Comparison of ENCODE assay signal across 22 mouse cellular contexts in the genomic region with DNA sequence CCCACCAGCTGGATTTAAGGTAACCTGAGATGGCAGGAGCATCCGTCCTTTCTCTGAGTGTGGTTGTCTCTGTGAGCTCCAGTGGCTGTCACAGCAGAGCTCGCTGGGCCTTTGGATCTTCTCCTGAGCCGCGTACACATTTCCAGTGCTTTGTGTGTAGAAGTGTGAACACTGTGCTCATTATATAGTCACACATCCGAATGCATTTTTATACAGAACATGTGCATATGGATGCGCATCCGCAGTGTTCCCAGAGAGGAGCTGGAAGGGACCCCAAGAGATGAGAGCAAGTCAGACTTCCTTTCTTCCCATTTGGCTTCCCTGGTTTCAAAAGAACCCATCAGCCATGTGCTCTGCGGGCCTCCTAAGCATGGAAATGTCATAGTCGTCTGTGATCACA. TPM values are rescaled to one million over a fixed set of nuclear protein-coding genes. Genes with fewer than 3 reads are reported as not detected.
DNase-seq lines count a peak whose midpoint lies in the region; ATAC-seq lines count a peak whose summit lies in the region.
"Had no signal": no experiment of that assay in that cellular context is flagged by ENCODE, and none has a peak within 500 bp of the region (broad histone marks: within the 10 kb centered on the region; RNA-seq: fewer than 3 reads in every experiment).

No protein-coding gene starts in this region.

- intact Hi-C loops in heart, postnatal 25 days (cut with DNase I) = no loop called here

- ATAC-seq in frontal cortex, adult (ENCODE audit: low TSS enrichment) = peak; percentile 31
- ATAC-seq in midbrain, embryonic 12.5 days (ENCODE audit: low FRiP score, low read depth) = no peak
- no peak for ATAC-seq in forebrain, embryonic 14.5 days
- no peak for ATAC-seq in midbrain, embryonic 16.5 days

- H3K4me1 ChIP-seq in midbrain, embryonic 12.5 days = peaks cover 18% of the 10 kb centered on the region
- H3K4me1 ChIP-seq in midbrain, embryonic 10.5 days = peaks cover 44% of the 10 kb centered on the region
- H3K4me1 ChIP-seq in forebrain, embryonic 14.5 days (ENCODE audit: control insufficient read depth, insufficient read depth, low read length) = peaks cover 15% of the 10 kb centered on the region
- H3K4me1 ChIP-seq in midbrain, embryonic 16.5 days (ENCODE audit: control insufficient read depth, insufficient read depth, low read length) = peaks cover 30% of the 10 kb centered on the region

- no peak overlapping the region for H3K4me3 ChIP-seq in midbrain, embryonic 12.5 days
- H3K4me3 ChIP-seq in midbrain, embryonic 10.5 days = no peak overlapping the region
- H3K4me3 ChIP-seq in forebrain, embryonic 14.5 days (ENCODE audit: low read depth, low read length) = no peak overlapping the region
- no peak overlapping the region for H3K4me3 ChIP-seq in midbrain, embryonic 16.5 days (ENCODE audit: low read depth, low read length)
- H3K4me3 ChIP-seq: embryonic facial prominence, embryonic 12.5 days; heart, embryonic 13.5 days; limb, embryonic 10.5 days had no signal

- H3K27ac ChIP-seq in midbrain, embryonic 12.5 days (replicated peaks) = no peak overlapping the region
- no peak overlapping the region for H3K27ac ChIP-seq in midbrain, embryonic 10.5 days (replicated peaks)
- H3K27ac ChIP-seq in forebrain, embryonic 14.5 days (ENCODE audit: low read depth, low read length) = no peak overlapping the region; the same call in 1 of the 2 replicates
- H3K27ac ChIP-seq in midbrain, embryonic 16.5 days (ENCODE audit: low read length) = peak overlapping the region; percentile 11; the same call in 1 of the 2 replicates
- H3K27ac ChIP-seq: embryonic facial prominence, embryonic 12.5 days; heart, embryonic 13.5 days; kidney, postnatal 0 days; limb, embryonic 10.5 days had no signal

- no peaks in the 10 kb centered on the region for H3K27me3 ChIP-seq in midbrain, embryonic 12.5 days
- no peaks in the 10 kb centered on the region for H3K27me3 ChIP-seq in midbrain, embryonic 10.5 days (ENCODE audit: low read depth, poor library complexity, severe bottlenecking)
- H3K27me3 ChIP-seq in forebrain, embryonic 14.5 days (replicated peaks; ENCODE audit: control insufficient read depth, insufficient read depth, low read length) = no peaks in the 10 kb centered on the region
- H3K27me3 ChIP-seq in midbrain, embryonic 16.5 days (ENCODE audit: control insufficient read depth, insufficient read depth, low read depth, low read length) = no peaks in the 10 kb centered on the region
- H3K27me3 ChIP-seq: CH12.LX; embryonic facial prominence, embryonic 12.5 days; heart, embryonic 13.5 days had no signal

- DNase-seq in frontal cortex, postnatal 25 days (ENCODE audit: low spot score in 2 of 2) = no peak
- DNase-seq in midbrain, embryonic 10.5 days (ENCODE audit: low spot score) = no peak
- DNase-seq in forebrain, embryonic 14.5 days (ENCODE audit: low spot score) = peak; percentile 29
- DNase-seq in heart, postnatal 25 days (ENCODE audit: low spot score) = no peak
- no peak for DNase-seq in urinary bladder, postnatal 14 days (ENCODE audit: low spot score)
- DNase-seq: adrenal gland, adult 8-10 months; cerebellum, adult 2 months; heart, postnatal 4 days; kidney, adult 11 months; layer of hippocampus, adult 9-11 months; lung, adult 2 months; lung, postnatal 36 days; thymus, adult 2 months had no signal

- H3K36me3 ChIP-seq in midbrain, embryonic 12.5 days = no peaks in the 10 kb centered on the region
- no peaks in the 10 kb centered on the region for H3K36me3 ChIP-seq in midbrain, embryonic 10.5 days
- no peaks in the 10 kb centered on the region for H3K36me3 ChIP-seq in forebrain, embryonic 14.5 days (ENCODE audit: control insufficient read depth, insufficient read depth, low read length)
- H3K36me3 ChIP-seq in midbrain, embryonic 16.5 days (ENCODE audit: control insufficient read depth, insufficient read depth, low read length) = no peaks in the 10 kb centered on the region
- H3K36me3 ChIP-seq: embryonic facial prominence, embryonic 12.5 days; heart, embryonic 13.5 days; limb, embryonic 10.5 days had no signal

- 69% methylated on average over 9 of the region's 9 CpGs for WGBS in midbrain, embryonic 12.5 days
- 74% methylated on average over 9 of the region's 9 CpGs for WGBS in midbrain, embryonic 10.5 days
- 69% methylated on average over 9 of the region's 9 CpGs for WGBS in forebrain, embryonic 14.5 days
- WGBS in midbrain, embryonic 16.5 days = 74% methylated on average over 9 of the region's 9 CpGs

- H3K9ac ChIP-seq in midbrain, embryonic 12.5 days (replicated peaks) = no peak overlapping the region
- H3K9ac ChIP-seq in forebrain, embryonic 14.5 days (ENCODE audit: low read length) = peak overlapping the region; percentile 25; the same call in 1 of the 2 replicates
- H3K9ac ChIP-seq in midbrain, embryonic 16.5 days (ENCODE audit: low read depth, low read length) = peak overlapping the region; percentile 35; the same call in 1 of the 2 replicates
- H3K9ac ChIP-seq: embryonic facial prominence, embryonic 12.5 days; heart, embryonic 13.5 days had no signal

- H3K4me2 ChIP-seq in midbrain, embryonic 12.5 days (replicated peaks) = 0 out of 2 replicates have a peak overlapping the region, but pooled peaks have one; percentile 7
- H3K4me2 ChIP-seq in forebrain, embryonic 14.5 days (ENCODE audit: low read length) = peak overlapping the region; percentile 24; the same call in 1 of the 2 replicates
- peak overlapping the region; percentile 65 for H3K4me2 ChIP-seq in midbrain, embryonic 16.5 days (ENCODE audit: low read length)
- H3K4me2 ChIP-seq: embryonic facial prominence, embryonic 12.5 days; liver, embryonic 11.5 days had no signal

- no peaks in the 10 kb centered on the region for H3K9me3 ChIP-seq in midbrain, embryonic 12.5 days
- H3K9me3 ChIP-seq in midbrain, embryonic 10.5 days (replicated peaks) = no peaks in the 10 kb centered on the region
- H3K9me3 ChIP-seq in forebrain, embryonic 14.5 days (replicated peaks; ENCODE audit: control insufficient read depth, low read length) = no peaks in the 10 kb centered on the region
- no peaks in the 10 kb centered on the region for H3K9me3 ChIP-seq in midbrain, embryonic 16.5 days (replicated peaks; ENCODE audit: control insufficient read depth, low read length, poor library complexity, severe bottlenecking)
- H3K9me3 ChIP-seq: embryonic facial prominence, embryonic 12.5 days; heart, embryonic 13.5 days; limb, embryonic 10.5 days had no signal

RNA-seq across cellular contexts. Expression of a gene that starts 3.4 kb away (rescaled TPM):
- polyA plus RNA-seq in midbrain, embryonic 12.5 days (2016; fragmentation: Nextera tagmentation; extraction: Ambion mirVana) = 9.2 and 10.4 TPM in 2 replicates
- polyA plus RNA-seq in midbrain, embryonic 10.5 days (2016; fragmentation: Nextera tagmentation; extraction: Ambion mirVana) = 4.0 and 6.1 TPM in 2 replicates
- 11.4 and 13.0 TPM in 2 replicates for polyA plus RNA-seq in forebrain, embryonic 14.5 days (2014; fragmentation: Nextera tagmentation; extraction: Ambion mirVana)
- 16.0 and 16.3 TPM in 2 replicates for polyA plus RNA-seq in midbrain, embryonic 16.5 days (2015; fragmentation: Nextera tagmentation; extraction: Ambion mirVana)
- total RNA-seq in heart, postnatal 25 days (2021) = 10 to 100 TPM; 14.1 to 14.8 TPM

Comparison
In these comparisons a context has a peak if more than half of its experiments do, and no peak if none do; other contexts are left out.
1. H3K4me2 ChIP-seq: peak in every context shown above with its lines; median percentile 65 in midbrain, embryonic 16.5 days; 24 in forebrain, embryonic 14.5 days; 7 in midbrain, embryonic 12.5 days.